Mouse (Mus musculus): ENCODE data around the gene Tmem210. TPM values are rescaled to one million over a fixed set of nuclear protein-coding genes. Genes with fewer than 3 reads are reported as not detected.

Gene Tmem210
- not detected in 2 replicates for polyA plus RNA-seq (2015; fragmentation: Nextera tagmentation; extraction: Ambion mirVana)

DNA sequence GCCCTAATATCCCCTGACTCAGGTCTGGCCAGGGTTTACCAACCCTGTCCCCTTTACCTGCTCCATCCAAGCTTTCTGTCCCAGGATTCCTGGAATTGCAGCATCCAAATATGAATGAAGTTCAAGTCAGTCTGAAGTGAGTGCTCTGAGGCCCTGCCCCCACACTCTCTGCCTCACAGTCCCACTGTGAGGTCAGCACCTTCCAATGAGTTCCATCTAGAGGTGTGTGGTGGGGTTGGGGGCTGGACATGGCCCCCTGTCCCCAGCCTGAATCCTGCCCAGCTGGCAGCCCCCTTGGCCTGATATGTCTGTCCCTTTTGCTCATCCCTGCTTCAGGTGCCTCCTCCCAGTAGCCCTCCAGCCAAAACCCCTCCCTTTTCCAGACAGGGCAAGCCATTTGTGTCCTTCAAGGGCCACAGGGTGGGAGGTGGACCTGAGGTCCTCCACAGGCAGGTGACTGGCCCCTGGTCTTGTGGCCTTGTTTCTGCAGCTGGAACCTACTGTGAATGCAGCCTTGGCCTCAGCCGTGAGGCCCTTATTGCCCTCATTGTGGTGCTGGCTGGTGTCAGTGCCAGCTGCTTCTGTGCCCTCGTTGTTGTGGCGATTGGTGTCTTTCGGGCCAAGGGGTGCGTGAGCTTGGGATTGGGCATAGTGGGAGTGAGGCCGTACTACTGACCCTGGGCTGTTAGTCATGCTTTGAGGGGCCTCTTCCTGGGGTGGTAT is at the start of gene Tmem210:
TSS of gene Tmem210 (plus strand) at position 219 of the 723 bp plus-strand sequence.
- WGBS: 80% methylated on average over 6 of the region's 6 CpGs
- no peak within 1 kb of the TSS for H3K4me3 ChIP-seq (replicated peaks)
- H3K27me3 ChIP-seq (replicated peaks): peaks cover 49% of the 10 kb centered on the region

DNA sequence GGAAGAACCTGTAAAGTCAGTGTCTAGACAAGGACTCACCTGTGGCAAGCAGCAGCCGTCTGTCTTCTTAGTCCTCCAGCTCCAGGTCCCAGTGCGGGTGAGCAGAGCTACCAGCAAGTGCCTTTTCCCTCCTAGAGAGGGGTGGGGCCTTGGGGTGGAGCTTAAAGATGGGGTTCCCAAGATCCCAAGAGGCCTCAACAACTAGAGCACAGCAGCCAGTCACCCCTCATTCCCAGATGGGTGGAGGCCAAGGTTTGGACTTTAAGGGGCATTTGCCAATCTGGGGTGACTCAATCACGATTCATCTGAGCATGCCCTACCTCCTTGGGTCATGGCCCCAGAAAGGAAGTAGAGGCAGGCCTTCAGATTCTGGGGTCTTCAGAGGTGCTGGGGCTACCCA is 48.2 kb upstream of the Tmem210 start:
- no peak overlapping the region for H3K27ac ChIP-seq
- H3K4me2 ChIP-seq: no peak overlapping the region
- peaks cover 25% of the 10 kb centered on the region for H3K4me1 ChIP-seq
- WGBS: 82% methylated on average over 3 of the region's 3 CpGs
- H3K27me3 ChIP-seq (replicated peaks): 0 out of 2 replicates have a peak, but pooled peaks cover 20% of the 10 kb centered on the region
- H3K9ac ChIP-seq: no peak overlapping the region
- H3K9me3 ChIP-seq: no peaks in the 10 kb centered on the region
- H3K36me3 ChIP-seq: no peaks in the 10 kb centered on the region
- no peak overlapping the region for H3K4me3 ChIP-seq (replicated peaks)
- no peak for ATAC-seq (ENCODE audit: insufficient read depth, low FRiP score, low read depth)

More for the DNA sequence above, at the start of gene Tmem210:
- H3K4me2 ChIP-seq: peak within 1 kb of the TSS; percentile 24; the same call in 1 of the 2 replicates
- no peak for ATAC-seq (ENCODE audit: insufficient read depth, low FRiP score, low read depth)
- peak within 1 kb of the TSS; percentile 92 for H3K27ac ChIP-seq
- peaks cover 22% of the 10 kb centered on the region for H3K36me3 ChIP-seq
- no peaks in the 10 kb centered on the region for H3K9me3 ChIP-seq
- H3K4me1 ChIP-seq: peaks cover 44% of the 10 kb centered on the region
- H3K9ac ChIP-seq: no peak within 1 kb of the TSS

DNA sequence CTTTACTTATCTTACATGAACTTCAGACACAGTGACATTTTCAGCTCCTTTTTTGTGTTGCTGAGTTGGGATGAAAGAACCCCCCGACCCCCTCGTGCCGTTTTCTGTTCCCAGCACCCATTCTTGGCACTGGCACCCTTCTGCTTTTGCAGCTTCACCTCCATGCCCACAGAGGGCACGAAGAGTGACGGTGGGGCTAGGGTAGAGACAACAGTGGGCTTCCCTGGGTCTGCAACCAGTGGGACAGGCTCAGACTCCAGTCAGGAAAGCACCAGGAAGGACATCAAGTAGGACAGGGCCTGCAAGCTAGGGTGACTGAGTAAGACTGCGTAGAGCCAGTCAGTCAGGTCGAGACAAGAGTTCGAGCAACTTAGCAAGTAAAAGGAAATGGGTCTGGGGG is 47.6 kb upstream of the Tmem210 start:
- 47% methylated on average over 8 of the region's 8 CpGs for WGBS

DNA sequence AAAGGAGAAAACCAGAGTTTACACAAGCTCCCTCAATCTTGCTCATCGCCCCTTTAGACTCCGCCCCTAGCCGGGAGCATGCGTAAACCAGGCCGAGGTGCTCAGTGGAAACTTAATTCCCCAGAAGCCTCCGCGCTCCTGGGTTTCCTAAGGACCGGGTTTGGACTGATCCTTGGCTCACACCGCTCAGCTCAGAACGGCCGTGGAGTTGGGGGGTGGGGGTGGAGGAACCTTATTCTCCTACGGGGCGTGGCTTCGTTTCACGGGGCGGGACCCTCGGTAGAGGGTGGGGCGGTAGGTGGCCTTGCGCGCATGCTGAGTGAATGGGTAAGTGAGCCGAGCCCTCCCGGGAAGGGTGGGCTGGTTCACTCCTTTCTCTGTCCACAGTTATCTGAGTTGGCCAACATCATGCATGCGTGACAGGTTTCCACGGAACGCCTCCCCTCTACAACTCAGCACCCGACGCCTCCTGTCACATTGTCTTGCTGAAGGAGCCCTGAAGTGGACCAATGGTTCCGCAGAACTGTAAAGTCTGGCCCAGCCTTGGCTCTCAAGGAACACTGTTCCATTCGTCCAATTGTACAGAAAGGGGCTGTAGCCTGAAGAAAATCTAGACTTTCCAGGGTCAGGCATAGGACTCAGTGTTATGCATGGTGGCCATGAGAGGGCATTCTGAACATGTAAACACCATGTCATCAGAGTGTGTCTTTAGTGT is 47.1 kb upstream of the Tmem210 start:
- H3K9ac ChIP-seq: no peak overlapping the region
- WGBS: 2% methylated on average over 29 of the region's 29 CpGs
- peaks cover 25% of the 10 kb centered on the region for H3K4me1 ChIP-seq

More for the DNA sequence above, 47.6 kb upstream of the Tmem210 start:
- ATAC-seq (ENCODE audit: insufficient read depth, low FRiP score, low read depth): no peak
- H3K4me1 ChIP-seq: peaks cover 25% of the 10 kb centered on the region
- H3K9ac ChIP-seq: no peak overlapping the region
- H3K4me2 ChIP-seq: peak overlapping the region; percentile 97
- peak overlapping the region; percentile 52 for H3K4me3 ChIP-seq (replicated peaks)
- 0 out of 2 replicates have a peak, but pooled peaks cover 20% of the 10 kb centered on the region for H3K27me3 ChIP-seq (replicated peaks)
- H3K9me3 ChIP-seq: no peaks in the 10 kb centered on the region
- no peaks in the 10 kb centered on the region for H3K36me3 ChIP-seq
- H3K27ac ChIP-seq: peak overlapping the region; percentile 60; the same call in 1 of the 2 replicates

DNA sequence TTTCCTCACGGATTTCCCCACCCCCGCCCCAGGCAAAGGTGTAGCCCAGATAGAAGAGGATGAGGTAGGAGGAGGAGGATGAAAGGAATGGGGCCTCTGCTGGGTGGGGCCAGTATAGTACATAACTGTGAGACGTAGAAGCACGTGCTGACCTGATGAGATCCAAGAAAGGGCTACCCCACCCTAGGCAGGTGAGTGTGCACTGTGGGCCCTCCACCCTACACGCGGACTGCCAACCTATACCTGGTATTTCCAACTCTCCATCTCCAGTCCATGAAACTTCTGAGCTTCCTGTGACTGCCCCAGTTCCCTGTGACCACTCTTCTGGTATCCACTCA is 46.5 kb upstream of the Tmem210 start:
- Histone ChIP-seq H3K4me3 (replicated peaks) (peak overlapping the region; percentile 52), H3K4me2 (peak overlapping the region; percentile 97), H3K27ac (peak overlapping the region; percentile 60), H3K9me3 (no peaks in the 10 kb centered on the region), H3K36me3 (no peaks in the 10 kb centered on the region), H3K27me3 (replicated peaks) (0 out of 2 replicates have a peak, but pooled peaks cover 20% of the 10 kb centered on the region), H3K9ac (no peak overlapping the region), H3K4me1 (peaks cover 25% of the 10 kb centered on the region)
- ATAC-seq (ENCODE audit: insufficient read depth, low FRiP score, low read depth): no peak
- 13% methylated on average over 6 of the region's 6 CpGs for WGBS

More for the DNA sequence above, 47.1 kb upstream of the Tmem210 start:
- ATAC-seq (ENCODE audit: insufficient read depth, low FRiP score, low read depth): peak; percentile 67
- H3K9me3 ChIP-seq: no peaks in the 10 kb centered on the region
- H3K4me3 ChIP-seq (replicated peaks): peak overlapping the region; percentile 52
- H3K27me3 ChIP-seq (replicated peaks): 0 out of 2 replicates have a peak, but pooled peaks cover 20% of the 10 kb centered on the region
- H3K27ac ChIP-seq: peak overlapping the region; percentile 60
- peak overlapping the region; percentile 97 for H3K4me2 ChIP-seq
- no peaks in the 10 kb centered on the region for H3K36me3 ChIP-seq

DNA sequence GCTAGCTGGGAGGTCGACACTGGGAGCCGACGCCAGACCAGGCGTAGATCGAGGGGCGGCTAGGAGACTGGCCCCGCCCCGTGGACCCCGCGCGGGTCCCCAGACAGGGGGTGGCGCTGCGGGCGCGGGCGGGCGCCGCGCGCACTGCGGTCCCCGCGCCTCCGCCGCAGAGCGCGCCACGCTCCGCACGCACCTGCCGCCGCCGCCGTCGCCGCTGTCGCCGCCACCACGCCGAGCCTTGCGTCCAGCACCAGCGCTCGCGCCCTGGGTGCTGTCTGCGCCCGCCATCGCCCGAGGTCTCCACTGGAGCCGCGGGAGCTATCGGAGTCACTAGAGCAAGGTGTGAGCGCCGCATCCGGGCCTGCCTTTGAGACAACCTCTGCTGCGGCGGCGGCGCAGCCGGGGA is 45.8 kb upstream of the Tmem210 start, which contains the start of the genes Rnf208 and Cysrt1:
TSS of gene Rnf208 (plus strand) at position 155 of the 406 bp plus-strand sequence.
TSS of gene Cysrt1 (minus strand) at position 352 of the 406 bp plus-strand sequence.
- Histone ChIP-seq H3K27me3 (replicated peaks) (0 out of 2 replicates have a peak, but pooled peaks cover 20% of the 10 kb centered on the region), H3K4me1 (peaks cover 25% of the 10 kb centered on the region), H3K36me3 (no peaks in the 10 kb centered on the region), H3K9ac (peak within 1 kb of the TSS; percentile 44), H3K4me2 (peak within 1 kb of the TSS; percentile 97), H3K9me3 (no peaks in the 10 kb centered on the region), H3K27ac (peak within 1 kb of the TSS; percentile 60), H3K4me3 (replicated peaks) (peak within 1 kb of the TSS; percentile 52)
- under 1% methylated on average over 53 of the region's 59 CpGs for WGBS
- ATAC-seq (ENCODE audit: insufficient read depth, low FRiP score, low read depth): no peak

DNA sequence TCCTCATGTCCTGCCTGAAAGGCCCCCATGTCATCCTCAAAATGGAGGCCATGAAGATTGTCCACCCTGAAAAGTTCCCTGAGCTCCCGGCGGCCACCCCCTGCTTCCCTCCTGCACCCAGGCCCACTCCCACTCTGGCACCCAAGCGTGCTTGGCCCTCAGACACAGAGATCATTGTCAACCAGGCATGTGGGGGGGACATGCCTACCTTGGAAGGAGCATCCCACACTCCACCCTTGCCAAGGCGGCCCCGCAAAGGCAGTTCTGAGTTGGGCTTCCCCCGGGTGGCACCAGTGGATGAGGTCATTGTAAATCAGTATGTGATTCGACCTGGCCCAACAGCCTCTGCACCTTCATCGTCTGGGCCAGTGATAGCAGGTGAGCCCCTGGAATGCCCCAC is 44.6 kb upstream of the Tmem210 start:
- H3K36me3 ChIP-seq: 0 out of 2 replicates have a peak, but pooled peaks cover 5% of the 10 kb centered on the region
- WGBS: 71% methylated on average over 8 of the region's 8 CpGs
- H3K9ac ChIP-seq: no peak overlapping the region
- H3K9me3 ChIP-seq: no peaks in the 10 kb centered on the region
- H3K4me3 ChIP-seq (replicated peaks): no peak overlapping the region
- H3K27ac ChIP-seq: no peak overlapping the region
- H3K4me1 ChIP-seq: peaks cover 25% of the 10 kb centered on the region
- 0 out of 2 replicates have a peak, but pooled peaks cover 20% of the 10 kb centered on the region for H3K27me3 ChIP-seq (replicated peaks)
- no peak overlapping the region for H3K4me2 ChIP-seq
- no peak for ATAC-seq (ENCODE audit: insufficient read depth, low FRiP score, low read depth)

DNA sequence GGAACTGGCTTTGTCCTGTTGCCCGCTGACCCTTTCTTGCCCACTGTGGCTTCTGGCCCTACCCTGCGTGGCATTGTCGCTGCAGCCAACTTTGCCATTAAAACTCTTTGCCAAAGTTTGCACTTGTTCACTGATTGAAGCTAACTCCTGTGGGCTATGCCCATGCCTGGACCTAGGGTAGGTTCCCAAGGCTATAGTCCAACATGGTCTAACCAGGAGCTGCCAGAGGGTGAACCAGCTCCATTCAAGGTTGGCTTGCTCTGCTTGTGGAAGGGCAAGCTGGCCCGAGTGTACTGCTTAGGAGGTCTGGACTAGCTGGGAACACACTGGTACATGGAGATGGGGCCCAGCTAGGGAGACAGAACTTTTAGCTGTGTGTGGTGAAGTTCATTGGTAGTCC is 43.8 kb upstream of the Tmem210 start:
- no peak overlapping the region for H3K4me3 ChIP-seq (replicated peaks)
- no peak for ATAC-seq (ENCODE audit: insufficient read depth, low FRiP score, low read depth)
- H3K4me2 ChIP-seq: no peak overlapping the region
- 88% methylated on average over 4 of the region's 4 CpGs for WGBS
- no peak overlapping the region for H3K9ac ChIP-seq
- H3K27ac ChIP-seq: no peak overlapping the region
- no peaks in the 10 kb centered on the region for H3K9me3 ChIP-seq
- H3K27me3 ChIP-seq (replicated peaks): 0 out of 2 replicates have a peak, but pooled peaks cover 20% of the 10 kb centered on the region
- peaks cover 25% of the 10 kb centered on the region for H3K4me1 ChIP-seq
- 0 out of 2 replicates have a peak, but pooled peaks cover 12% of the 10 kb centered on the region for H3K36me3 ChIP-seq

DNA sequence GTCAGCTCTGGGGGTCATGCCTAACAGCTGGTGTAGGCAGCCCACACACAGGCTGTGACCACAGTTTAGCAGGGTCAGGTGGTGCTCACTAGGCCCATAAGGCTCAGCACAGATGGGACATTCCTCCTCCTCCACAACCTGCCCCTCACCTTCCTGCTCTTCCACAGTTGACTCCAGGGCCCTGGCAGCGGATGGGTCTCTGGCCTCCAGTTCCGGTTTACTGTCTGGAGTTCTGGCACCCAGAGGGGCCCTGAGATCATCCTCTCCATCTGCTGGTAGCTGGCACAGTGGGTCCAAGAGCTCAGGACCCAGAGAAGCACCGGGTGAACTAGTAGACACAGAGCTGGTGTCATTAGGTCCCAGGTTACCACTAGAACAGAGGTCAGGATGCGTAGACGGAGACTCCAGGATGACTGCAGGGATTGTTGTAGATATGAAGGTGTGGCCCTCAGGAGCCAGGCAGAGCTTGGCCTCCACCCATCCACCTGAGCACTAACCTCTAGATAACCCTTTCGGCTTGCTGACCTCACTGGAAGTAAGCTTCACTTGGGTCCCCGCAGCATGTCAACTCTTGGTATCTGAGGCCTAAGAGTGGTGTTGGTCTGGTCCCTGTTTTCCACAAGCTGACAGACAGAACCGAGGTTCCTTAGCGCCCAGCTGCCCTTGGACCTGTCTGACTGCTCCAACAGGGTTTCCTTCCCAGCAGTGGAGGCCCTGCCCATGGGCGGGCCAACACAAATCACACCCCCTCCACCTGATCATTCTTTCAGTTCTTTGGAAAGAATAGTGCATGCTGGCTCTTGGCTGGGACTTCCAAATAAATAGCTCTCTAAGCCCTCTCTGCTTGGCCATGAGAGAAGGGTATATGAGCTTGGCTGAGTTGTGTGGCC is 41.5 kb upstream of the Tmem210 start, which contains the start of gene AL732309.1:
TSS of gene AL732309.1 (minus strand) at position 681 of the 890 bp plus-strand sequence.
- Histone ChIP-seq H3K4me2 (no peak within 1 kb of the TSS), H3K9me3 (no peaks in the 10 kb centered on the region), H3K36me3 (peaks cover 31% of the 10 kb centered on the region; the same call in 1 of the 2 replicates), H3K27ac (no peak within 1 kb of the TSS; the same call in 1 of the 2 replicates), H3K9ac (no peak within 1 kb of the TSS), H3K4me1 (peaks cover 13% of the 10 kb centered on the region; the same call in 1 of the 2 replicates), H3K27me3 (replicated peaks) (0 out of 2 replicates have a peak, but pooled peaks cover 19% of the 10 kb centered on the region), H3K4me3 (replicated peaks) (no peak within 1 kb of the TSS)
- WGBS: 79% methylated on average over 10 of the region's 10 CpGs
- ATAC-seq (ENCODE audit: insufficient read depth, low FRiP score, low read depth): peak; percentile 63

DNA sequence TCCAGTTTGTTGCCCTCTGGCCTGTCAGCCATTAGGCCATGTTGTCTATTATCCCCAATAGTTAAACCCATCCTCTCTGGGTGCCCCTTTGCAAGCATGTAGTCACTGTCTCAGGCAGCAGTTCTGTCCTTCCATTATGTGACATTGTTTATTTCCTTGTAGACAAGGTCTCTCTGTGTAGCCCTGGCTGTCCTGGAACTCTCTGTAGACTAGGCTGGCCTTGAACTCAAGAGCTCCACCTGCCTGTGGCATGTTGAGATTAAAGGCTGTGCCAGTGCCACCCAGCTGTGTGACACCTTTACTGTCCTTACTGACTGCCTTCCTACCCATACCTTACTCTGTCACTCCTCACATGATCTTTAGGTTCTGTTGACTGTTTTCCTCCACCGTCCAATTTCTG is 35.6 kb upstream of the Tmem210 start:
- Histone ChIP-seq H3K9me3 (no peaks in the 10 kb centered on the region), H3K27me3 (replicated peaks) (no peaks in the 10 kb centered on the region), H3K27ac (no peak overlapping the region), H3K36me3 (peaks cover 38% of the 10 kb centered on the region; the same call in 1 of the 2 replicates), H3K4me1 (peaks cover 14% of the 10 kb centered on the region), H3K4me3 (replicated peaks) (no peak overlapping the region), H3K4me2 (no peak overlapping the region), H3K9ac (no peak overlapping the region)
- 66% methylated on average over 1 of the region's 1 CpGs for WGBS
- no peak for ATAC-seq (ENCODE audit: insufficient read depth, low FRiP score, low read depth)

DNA sequence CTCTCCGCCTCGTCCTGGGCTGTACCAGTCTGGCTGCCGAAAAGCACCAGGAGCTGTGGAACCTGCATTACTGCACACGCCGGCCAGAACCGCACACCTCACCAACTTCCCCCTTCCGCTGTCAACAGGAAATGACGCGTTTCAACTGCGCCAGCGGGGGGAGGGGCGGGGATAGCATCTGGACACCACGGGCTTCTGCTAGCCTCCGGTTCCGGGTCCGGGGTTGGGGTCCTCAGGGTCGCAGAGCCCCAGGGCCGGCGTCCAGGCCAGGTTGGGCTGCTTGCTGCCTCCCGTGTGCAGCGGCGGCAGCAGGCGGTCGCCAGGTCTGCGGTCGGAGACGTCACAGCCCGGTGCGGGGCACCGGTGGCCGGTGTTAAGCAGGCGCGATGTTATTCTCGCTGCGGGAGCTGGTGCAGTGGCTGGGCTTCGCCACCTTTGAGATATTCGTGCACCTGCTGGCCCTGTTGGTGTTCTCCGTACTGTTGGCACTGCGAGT is 32.6 kb upstream of the Tmem210 start, which contains the start of gene Tmem203:
TSS of gene Tmem203 (plus strand) at position 156 of the 496 bp plus-strand sequence.
- peak within 1 kb of the TSS; percentile 96 for H3K4me2 ChIP-seq
- H3K9me3 ChIP-seq: no peaks in the 10 kb centered on the region
- H3K27me3 ChIP-seq (replicated peaks): no peaks in the 10 kb centered on the region
- peak within 1 kb of the TSS; percentile 75 for H3K27ac ChIP-seq
- peak within 1 kb of the TSS; percentile 92 for H3K4me3 ChIP-seq (replicated peaks)
- H3K36me3 ChIP-seq: peaks cover 15% of the 10 kb centered on the region; the same call in 1 of the 2 replicates
- peak; percentile 86 for ATAC-seq (ENCODE audit: insufficient read depth, low FRiP score, low read depth)
- H3K9ac ChIP-seq: peak within 1 kb of the TSS; percentile 86
- WGBS: 0% methylated on average over 39 of the region's 39 CpGs
- peaks cover 14% of the 10 kb centered on the region for H3K4me1 ChIP-seq

All from stomach, embryonic 15.5 days (tissue).